Mouse (Mus musculus): Measurements from ENCODE around the gene Cfd. TPM values are rescaled to one million over a fixed set of nuclear protein-coding genes. Genes with fewer than 3 reads are reported as not detected.

Gene Cfd
- polyA plus RNA-seq, 1 experiment = not detected

DNA sequence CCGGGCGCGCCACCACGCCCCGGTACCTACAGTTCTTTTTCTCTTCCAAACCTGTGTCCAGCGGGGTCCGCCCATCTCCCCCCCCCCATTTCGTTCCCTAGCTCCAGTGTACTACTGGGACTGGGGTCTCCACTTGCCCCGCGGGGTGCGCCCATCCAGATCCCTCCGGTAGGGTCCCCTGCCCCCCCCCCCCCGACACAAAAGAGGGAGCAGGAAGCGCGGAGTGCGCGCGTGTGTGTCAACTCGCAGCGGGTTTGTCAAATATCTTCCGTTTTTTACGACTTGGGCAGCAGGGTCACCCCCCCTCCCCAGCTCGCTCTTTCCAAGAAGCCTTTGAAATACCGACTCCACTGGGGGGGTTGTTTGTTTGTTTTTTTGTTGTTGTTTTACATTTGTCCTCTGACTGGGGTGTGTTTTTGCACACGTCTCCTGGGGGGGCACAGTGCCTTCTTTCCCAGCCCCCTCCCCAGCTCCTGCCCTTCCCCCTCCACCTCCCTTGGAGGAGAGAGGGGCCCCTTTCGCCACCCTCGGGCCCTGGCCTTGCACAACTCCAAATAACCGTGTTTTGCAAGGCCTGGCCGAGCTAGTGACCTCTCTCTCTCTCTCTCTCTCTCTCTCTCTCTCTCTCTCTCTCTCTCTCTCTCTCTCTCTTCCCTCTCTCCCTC, 37.5 kb downstream of the Cfd start:
- H3K79me2 ChIP-seq (ENCODE audit: control insufficient read depth, insufficient read depth) = no peaks in the 10 kb centered on the region
- H3ac ChIP-seq (ENCODE audit: control insufficient read depth, insufficient read length, low read depth) = peak overlapping the region; percentile 36
- H3K4me3 ChIP-seq (ENCODE audit: insufficient read depth, poor library complexity, severe bottlenecking) = peak overlapping the region; percentile 55
- H3K27me3 ChIP-seq (ENCODE audit: control insufficient read depth, insufficient read depth, insufficient read length) = no peaks in the 10 kb centered on the region
- no peaks in the 10 kb centered on the region for H3K36me3 ChIP-seq (ENCODE audit: control insufficient read depth, insufficient read depth)
- H3K79me3 ChIP-seq (ENCODE audit: low read depth) = no peaks in the 10 kb centered on the region
- TF ChIP-seq CEBPB (IDR thresholded peaks at IDR 0.05; ENCODE audit: low read depth) (no peak), MYOD1 (IDR thresholded peaks at IDR 0.05; ENCODE audit: control insufficient read depth, insufficient read length, low read depth) (no peak), FOSL1 (IDR thresholded peaks at IDR 0.05; ENCODE audit: insufficient read depth, low read length, poor library complexity, severe bottlenecking) (no peak), USF1 (IDR thresholded peaks at IDR 0.05; ENCODE audit: low read depth) (no peak), CTCF (IDR thresholded peaks at IDR 0.05; ENCODE audit: control insufficient read depth, insufficient read depth, insufficient read length) (no peak), MAX (IDR thresholded peaks at IDR 0.05) (no peak), MYOG (IDR thresholded peaks at IDR 0.05; ENCODE audit: control insufficient read depth, extremely low read depth, insufficient read length) (no peak)

DNA sequence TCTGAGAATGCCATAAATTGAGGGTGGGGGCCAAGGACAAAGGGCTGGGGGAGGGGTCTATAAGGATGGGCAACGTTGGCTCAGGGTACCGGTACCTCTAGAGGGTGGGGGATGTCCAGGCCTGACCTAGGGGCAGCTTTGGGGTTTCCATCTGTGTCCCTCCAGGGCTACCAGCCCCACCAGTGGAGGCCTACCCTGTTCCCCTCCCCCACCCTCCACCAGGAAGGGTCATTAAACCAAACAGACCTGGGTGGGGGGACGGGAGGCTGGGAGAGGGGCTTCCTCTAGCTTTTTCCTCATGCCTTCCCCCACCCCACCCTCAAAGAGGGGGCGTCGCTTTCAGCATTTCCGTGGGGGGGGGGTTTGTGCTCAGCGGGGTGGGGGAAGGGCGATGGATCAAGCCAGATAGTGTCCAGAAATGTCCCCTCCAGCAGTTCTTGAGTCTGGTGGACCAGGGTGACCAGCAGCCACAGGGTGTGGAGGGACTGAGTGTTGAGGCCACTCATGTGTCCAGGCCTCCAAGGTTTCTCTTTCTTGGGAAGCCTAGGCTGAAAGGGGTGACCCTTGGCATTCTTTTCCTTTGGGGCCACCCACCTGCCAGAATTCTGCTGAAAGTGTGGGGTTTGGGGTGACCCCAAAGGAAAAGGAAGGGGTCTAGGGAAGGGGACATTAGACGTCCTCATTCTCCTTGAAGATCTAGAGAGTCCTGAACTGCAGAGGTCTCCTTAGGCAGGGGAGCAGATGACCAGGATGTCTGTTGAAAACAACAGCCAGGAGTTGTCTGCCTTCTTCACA, 38.5 kb downstream of the Cfd start:
- Histone ChIP-seq H3K79me3 (ENCODE audit: low read depth) (no peaks in the 10 kb centered on the region), H3K4me3 (ENCODE audit: insufficient read depth, poor library complexity, severe bottlenecking) (no peak overlapping the region), H3K79me2 (ENCODE audit: control insufficient read depth, insufficient read depth) (no peaks in the 10 kb centered on the region), H3K36me3 (ENCODE audit: control insufficient read depth, insufficient read depth) (no peaks in the 10 kb centered on the region), H3K27me3 (ENCODE audit: control insufficient read depth, insufficient read depth, insufficient read length) (no peaks in the 10 kb centered on the region), H3ac (ENCODE audit: control insufficient read depth, insufficient read length, low read depth) (no peak overlapping the region)
- TF ChIP-seq FOSL1 (IDR thresholded peaks at IDR 0.05; ENCODE audit: insufficient read depth, low read length, poor library complexity, severe bottlenecking) = no peak
- TF ChIP-seq CTCF (IDR thresholded peaks at IDR 0.05; ENCODE audit: control insufficient read depth, insufficient read depth, insufficient read length) = no peak
- TF ChIP-seq MYOD1 (IDR thresholded peaks at IDR 0.05; ENCODE audit: control insufficient read depth, insufficient read length, low read depth) = no peak
- no peak for TF ChIP-seq MAX (IDR thresholded peaks at IDR 0.05)
- no peak for TF ChIP-seq MYOG (IDR thresholded peaks at IDR 0.05; ENCODE audit: control insufficient read depth, extremely low read depth, insufficient read length)
- no peak for TF ChIP-seq USF1 (IDR thresholded peaks at IDR 0.05; ENCODE audit: low read depth)

DNA sequence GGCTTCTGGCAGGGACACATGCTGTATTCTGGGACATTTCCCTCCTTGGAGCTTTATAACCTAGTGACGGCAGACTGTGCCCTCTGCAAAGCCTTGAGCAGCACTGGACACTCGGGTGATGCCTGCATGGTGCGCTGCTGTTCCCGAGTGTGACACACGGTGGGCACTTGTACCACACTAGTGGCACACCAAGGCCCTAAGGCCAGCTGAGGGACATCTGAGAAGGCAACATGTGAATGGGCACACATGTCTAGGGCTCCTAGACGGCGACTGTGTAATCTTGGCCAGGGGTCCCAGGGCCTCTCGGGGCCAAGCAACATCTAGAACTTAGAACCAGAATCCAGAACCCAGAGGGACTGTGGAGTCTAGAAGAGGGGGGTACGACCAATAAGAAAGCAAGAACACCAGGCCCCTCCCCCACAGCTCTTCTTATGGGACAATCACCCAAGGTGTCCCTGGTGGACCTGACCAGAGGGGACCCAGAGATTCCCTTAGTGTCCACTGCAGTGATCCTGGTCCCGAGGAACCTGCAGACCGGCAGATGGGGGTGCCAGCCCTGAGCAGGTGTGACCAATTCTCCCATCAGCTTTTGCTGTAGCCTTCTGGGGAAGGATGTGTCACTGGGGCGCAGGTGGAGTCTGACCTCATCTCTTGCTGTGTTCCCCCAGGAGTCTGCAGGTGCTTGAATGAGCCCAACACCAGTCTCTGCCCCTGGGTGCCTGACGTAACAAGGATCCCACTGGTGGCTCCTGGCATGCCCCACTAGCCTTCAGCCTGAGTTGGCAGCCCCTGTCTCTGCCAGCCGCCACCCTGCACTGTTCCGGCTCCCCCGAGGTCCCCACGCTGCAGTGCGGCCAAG, 39.5 kb downstream of the Cfd start:
- Histone ChIP-seq H3K27me3 (ENCODE audit: control insufficient read depth, insufficient read depth, insufficient read length) (no peaks in the 10 kb centered on the region), H3K36me3 (ENCODE audit: control insufficient read depth, insufficient read depth) (no peaks in the 10 kb centered on the region), H3K4me3 (ENCODE audit: insufficient read depth, poor library complexity, severe bottlenecking) (no peak overlapping the region), H3K79me2 (ENCODE audit: control insufficient read depth, insufficient read depth) (no peaks in the 10 kb centered on the region), H3K79me3 (ENCODE audit: low read depth) (no peaks in the 10 kb centered on the region), H3ac (ENCODE audit: control insufficient read depth, insufficient read length, low read depth) (no peak overlapping the region)
- TF ChIP-seq MYOG (IDR thresholded peaks at IDR 0.05; ENCODE audit: control insufficient read depth, extremely low read depth, insufficient read length) = no peak
- no peak for TF ChIP-seq MYOD1 (IDR thresholded peaks at IDR 0.05; ENCODE audit: control insufficient read depth, insufficient read length, low read depth)
- no peak for TF ChIP-seq FOSL1 (IDR thresholded peaks at IDR 0.05; ENCODE audit: insufficient read depth, low read length, poor library complexity, severe bottlenecking)
- TF ChIP-seq CTCF (IDR thresholded peaks at IDR 0.05; ENCODE audit: control insufficient read depth, insufficient read depth, insufficient read length) = no peak
- no peak for TF ChIP-seq USF1 (IDR thresholded peaks at IDR 0.05; ENCODE audit: low read depth)
- TF ChIP-seq CEBPB (IDR thresholded peaks at IDR 0.05; ENCODE audit: low read depth) = no peak
- no peak for TF ChIP-seq MAX (IDR thresholded peaks at IDR 0.05)

DNA sequence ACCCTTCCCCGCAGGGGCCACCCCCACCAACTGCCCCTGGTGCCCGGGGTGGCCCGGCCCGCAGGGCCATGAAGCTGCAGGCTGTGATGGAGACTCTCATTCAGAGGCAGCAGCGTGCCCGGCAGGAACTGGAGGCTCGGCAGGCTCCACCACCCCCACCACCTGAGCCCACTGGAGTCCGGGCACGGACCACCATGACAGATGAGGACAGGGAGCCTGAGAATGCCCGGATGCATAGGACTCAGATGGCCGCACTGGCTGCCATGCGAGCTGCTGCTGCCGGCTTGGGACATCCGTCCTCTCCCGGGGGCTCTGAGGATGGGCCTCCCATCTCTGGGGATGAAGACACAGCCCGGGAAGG, 40.2 kb downstream of the Cfd start:
- no peaks in the 10 kb centered on the region for H3K36me3 ChIP-seq (ENCODE audit: control insufficient read depth, insufficient read depth)
- H3ac ChIP-seq (ENCODE audit: control insufficient read depth, insufficient read length, low read depth) = no peak overlapping the region
- TF ChIP-seq CEBPB (IDR thresholded peaks at IDR 0.05; ENCODE audit: low read depth) (no peak), MAX (IDR thresholded peaks at IDR 0.05) (no peak), MYOD1 (IDR thresholded peaks at IDR 0.05; ENCODE audit: control insufficient read depth, insufficient read length, low read depth) (no peak), CTCF (IDR thresholded peaks at IDR 0.05; ENCODE audit: control insufficient read depth, insufficient read depth, insufficient read length) (no peak), USF1 (IDR thresholded peaks at IDR 0.05; ENCODE audit: low read depth) (no peak), FOSL1 (IDR thresholded peaks at IDR 0.05; ENCODE audit: insufficient read depth, low read length, poor library complexity, severe bottlenecking) (no peak), MYOG (IDR thresholded peaks at IDR 0.05; ENCODE audit: control insufficient read depth, extremely low read depth, insufficient read length) (no peak)
- H3K79me2 ChIP-seq (ENCODE audit: control insufficient read depth, insufficient read depth) = no peaks in the 10 kb centered on the region
- H3K79me3 ChIP-seq (ENCODE audit: low read depth) = no peaks in the 10 kb centered on the region
- no peaks in the 10 kb centered on the region for H3K27me3 ChIP-seq (ENCODE audit: control insufficient read depth, insufficient read depth, insufficient read length)
- no peak overlapping the region for H3K4me3 ChIP-seq (ENCODE audit: insufficient read depth, poor library complexity, severe bottlenecking)

DNA sequence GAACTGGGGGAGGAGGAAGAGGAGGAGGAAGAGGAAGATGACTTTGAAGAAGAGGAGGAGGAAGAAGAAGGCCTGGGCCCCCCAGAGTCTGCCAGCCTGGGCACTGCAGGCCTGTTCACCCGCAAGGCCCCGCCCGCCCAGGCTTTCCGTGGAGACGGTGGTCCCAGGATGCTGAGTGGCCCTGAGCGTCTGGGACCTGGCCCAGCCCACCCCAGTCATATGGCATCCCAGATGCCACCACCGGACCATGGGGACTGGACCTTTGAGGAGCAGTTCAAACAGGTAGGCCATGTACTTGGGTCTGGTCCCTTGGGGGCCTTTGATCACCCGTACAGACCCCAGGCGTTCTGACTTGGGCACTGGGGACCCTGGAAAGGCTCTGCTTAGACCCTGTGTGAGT, 41.1 kb downstream of the Cfd start:
- H3K4me3 ChIP-seq (ENCODE audit: insufficient read depth, poor library complexity, severe bottlenecking) = no peak overlapping the region
- TF ChIP-seq CTCF (IDR thresholded peaks at IDR 0.05; ENCODE audit: control insufficient read depth, insufficient read depth, insufficient read length) = no peak
- no peak for TF ChIP-seq CEBPB (IDR thresholded peaks at IDR 0.05; ENCODE audit: low read depth)
- no peak for TF ChIP-seq USF1 (IDR thresholded peaks at IDR 0.05; ENCODE audit: low read depth)
- TF ChIP-seq MYOG (IDR thresholded peaks at IDR 0.05; ENCODE audit: control insufficient read depth, extremely low read depth, insufficient read length) = no peak
- TF ChIP-seq MYOD1 (IDR thresholded peaks at IDR 0.05; ENCODE audit: control insufficient read depth, insufficient read length, low read depth) = no peak
- TF ChIP-seq MAX (IDR thresholded peaks at IDR 0.05) = no peak
- no peak overlapping the region for H3ac ChIP-seq (ENCODE audit: control insufficient read depth, insufficient read length, low read depth)
- no peaks in the 10 kb centered on the region for H3K79me3 ChIP-seq (ENCODE audit: low read depth)
- H3K27me3 ChIP-seq (ENCODE audit: control insufficient read depth, insufficient read depth, insufficient read length) = no peaks in the 10 kb centered on the region
- no peaks in the 10 kb centered on the region for H3K36me3 ChIP-seq (ENCODE audit: control insufficient read depth, insufficient read depth)
- H3K79me2 ChIP-seq (ENCODE audit: control insufficient read depth, insufficient read depth) = no peaks in the 10 kb centered on the region
